Mouse (Mus musculus) spleen, adult 10 weeks (tissue): ENCODE results near the gene Apmap. TPM values are rescaled to one million over a fixed set of nuclear protein-coding genes. Genes with fewer than 3 reads are reported as not detected.

Source experiments
- polyA plus RNA-seq: library from polyadenylated mRNA; stranded (reverse); fragments of 350-450 nt; fragmentation: Illumina TruSeq; extraction: RNeasy Lipid Tissue Mini Kit (QIAGEN cat#74804); gene quantifications from one replicate; pipeline ENCODE4 v1.2.3, GENCODE M21; 2015; ENCODE audit warnings: low replicate concordance; ENCODE audit not compliant: insufficient read depth

The Apmap gene
- 38.5 TPM for polyA plus RNA-seq

DNA sequence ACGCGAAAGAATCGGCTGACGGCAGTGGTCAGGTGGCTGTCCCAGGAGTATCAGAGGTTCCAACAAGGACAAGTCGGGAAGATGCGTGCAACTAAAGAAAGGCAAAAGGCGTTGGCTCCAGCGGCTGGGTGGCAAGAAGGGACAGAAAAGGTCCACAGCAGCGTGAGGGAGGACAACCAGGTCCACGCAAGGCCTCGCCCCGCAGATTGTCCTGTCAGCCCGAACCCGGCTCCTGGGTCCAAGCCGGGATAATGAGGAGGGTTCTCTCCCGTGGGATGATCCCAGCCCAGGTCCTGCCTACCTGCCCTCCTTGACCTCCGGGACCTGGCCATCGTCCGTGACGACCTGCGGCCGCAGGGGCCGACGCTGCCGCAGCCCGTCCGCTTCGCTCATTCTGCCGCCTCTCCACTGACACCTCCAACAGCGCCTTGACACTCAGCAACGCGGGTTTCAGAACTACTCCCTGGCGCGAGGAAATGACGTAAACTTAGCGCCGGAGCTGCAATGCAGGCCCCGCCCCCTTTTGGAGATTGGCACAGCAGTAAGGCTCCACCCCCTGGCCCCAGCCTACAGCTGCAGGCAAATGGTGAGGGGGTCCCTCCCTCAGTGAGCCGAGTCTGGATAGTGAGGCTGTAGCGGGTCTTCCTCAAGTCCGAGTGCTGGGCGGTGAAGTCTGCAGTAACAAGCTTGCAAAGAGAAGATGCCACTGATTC, at the start of gene Apmap:
TSS of gene Apmap (minus strand) at position 481 of the 713 bp plus-strand sequence.

DNA sequence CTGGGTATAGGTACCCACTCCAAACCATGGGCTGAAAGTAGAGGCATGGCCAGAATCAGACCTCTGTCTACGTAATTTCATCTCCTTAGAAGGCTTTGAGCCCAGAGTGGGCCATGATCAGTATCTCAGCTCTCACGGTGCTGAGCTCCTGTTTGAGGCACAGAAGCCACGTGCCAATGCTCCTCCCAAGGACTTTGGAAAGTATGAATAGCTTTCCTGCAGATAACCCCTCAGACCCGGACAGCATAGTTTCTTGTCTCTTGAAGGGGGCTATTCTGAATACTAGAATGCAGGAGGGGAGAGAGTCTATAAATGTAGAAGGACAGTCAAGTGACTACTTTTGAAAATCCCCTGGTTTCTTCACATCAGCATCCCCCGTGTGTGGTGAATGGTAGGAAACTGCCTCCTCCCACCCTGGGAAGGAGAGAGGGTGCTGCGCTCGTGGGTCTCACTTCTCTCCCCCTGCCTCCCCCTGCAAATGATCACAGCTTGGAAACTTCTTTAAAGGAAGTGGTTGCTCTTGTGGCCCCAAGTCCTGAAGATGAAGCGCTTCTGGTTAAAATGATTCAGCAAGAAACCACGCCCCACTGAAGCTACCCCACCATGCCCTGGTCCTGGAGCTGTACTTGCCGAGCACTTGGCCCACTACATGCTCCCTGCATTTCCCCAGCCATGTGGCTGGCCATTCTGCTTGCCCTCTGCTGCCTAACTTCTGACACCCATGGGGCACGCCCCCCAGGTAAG, 38.3 kb downstream of the Apmap start, which contains the start of gene Cst7:
TSS of gene Cst7 (plus strand) at position 569 of the 744 bp plus-strand sequence.

Other genes starting within 250 kb of the Apmap start
- gene 3300002I08Rik, start 245.8 kb downstream of the Apmap start, polyA plus RNA-seq = 6.5 TPM
- 4.7 TPM for gene Zfp442, start 157.1 kb downstream of the Apmap start, polyA plus RNA-seq
- 0.29 TPM for gene Zfp345, start 123.5 kb downstream of the Apmap start, polyA plus RNA-seq
- 26.4 TPM for gene Cst7, start 38.2 kb downstream of the Apmap start, polyA plus RNA-seq
- 32.1 TPM for gene Acss1, start 59.9 kb upstream of the Apmap start, polyA plus RNA-seq
- not detected for gene Vsx1, start 80.8 kb upstream of the Apmap start, polyA plus RNA-seq
- gene Entpd6, start 140.5 kb upstream of the Apmap start, polyA plus RNA-seq = 17.7 TPM
- 43.9 TPM for gene Pygb, start 178.2 kb upstream of the Apmap start, polyA plus RNA-seq